Mouse (Mus musculus): ENCODE measurements at regions not wholly inside any gene's neighbourhood (a gene's known extent, or its start where the extent isn't known, plus 50 kb on each side); places are given as distances from the start of the nearest gene placed in this dataset.

DNA sequence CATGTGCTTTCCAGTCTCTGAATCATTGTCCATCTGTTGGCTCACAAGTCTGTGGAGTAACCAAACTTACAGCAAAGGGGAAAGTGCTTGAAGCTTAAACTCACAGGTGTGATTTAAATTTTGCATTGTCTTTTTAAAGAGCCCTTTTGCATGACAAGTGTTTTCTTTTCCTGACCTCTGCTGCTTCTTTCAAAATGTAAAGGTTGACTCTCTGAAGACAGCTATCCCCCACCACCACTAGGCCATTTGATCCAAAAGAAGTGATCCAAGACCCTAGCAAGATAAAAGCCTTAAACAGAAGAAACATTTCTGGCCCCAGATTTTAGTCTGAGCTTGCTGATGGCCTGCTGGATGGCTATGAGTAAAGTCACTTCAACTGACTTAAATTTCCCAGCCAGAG, 118.6 kb downstream of the Gm12728 start:
- TF ChIP-seq CTCF (IDR thresholded peaks at IDR 0.05), result no peak
- no peak for TF ChIP-seq EP300 (IDR thresholded peaks at IDR 0.05)
